Mouse (Mus musculus) testis, adult 2 months (tissue): ENCODE data around the gene Apln.

Experiments
- CTCF ChIP-seq: fragments of 200-500 bp; IDR thresholded peaks from 2 replicates; pipeline ENCODE4 v1.5.1; 2012; ENCODE audit warnings: low read depth, mild to moderate bottlenecking, inconsistent platforms, low read length, moderate library complexity; ENCODE audit not compliant: control insufficient read depth, insufficient read depth, insufficient replicate concordance
- POLR2A ChIP-seq: fragments of 200-500 bp; IDR thresholded peaks from 2 replicates; pipeline ENCODE4 v1.6.1; 2012; ENCODE audit warnings: low read depth, mild to moderate bottlenecking, inconsistent platforms, low read length, moderate library complexity; ENCODE audit not compliant: control insufficient read depth

GRCm38 (mm10) chrX:48042748-48043147, 8.1 kb upstream of the Apln start:
- no peak for TF ChIP-seq CTCF
- TF ChIP-seq POLR2A, result no peak
